Mouse (Mus musculus): ENCODE measurements around the gene Slc25a38.

Slc25a38 gene

GRCm38 (mm10) chr9:120110211-120111018 lies at the start of gene Slc25a38:
Gene Slc25a38 (plus strand): TSS chr9:120110374.
- DNase-seq (ENCODE audit: low read depth, low spot score), result peak; percentile 86

GRCm38 (mm10) chr9:120064317-120064716 lies 45.9 kb upstream of the Slc25a38 start:
- DNase-seq (ENCODE audit: low read depth, low spot score), result no peak

- no peak for DNase-seq (ENCODE audit: low read depth, low spot score)
These were observed 42.6 kb upstream of the Slc25a38 start for GRCm38 (mm10) chr9:120067609-120068008.

DNA sequence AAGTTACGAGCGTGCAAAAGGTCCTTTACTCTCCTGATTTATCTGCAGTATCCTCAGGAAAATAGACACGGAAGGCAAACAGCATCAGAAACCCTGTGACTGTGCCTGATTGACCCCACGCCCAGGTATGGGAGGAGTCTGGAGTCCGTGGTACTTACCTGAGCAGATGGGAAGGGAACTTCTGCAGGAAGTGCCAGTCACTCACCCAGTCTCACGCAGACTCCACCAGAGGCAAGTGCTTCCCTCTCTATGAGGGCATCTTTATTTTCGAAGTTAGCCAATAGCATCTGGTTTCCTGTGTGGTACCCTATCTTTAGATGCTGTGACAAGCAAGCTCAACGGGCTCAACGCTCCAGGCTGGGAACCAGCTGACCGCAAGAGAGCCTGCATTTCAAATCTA lies 42.1 kb upstream of the Slc25a38 start:
- no peak for DNase-seq (ENCODE audit: low read depth, low spot score)

- DNase-seq (ENCODE audit: low read depth, low spot score), result no peak
These were observed 40.4 kb upstream of the Slc25a38 start, which contains the start of gene Cx3cr1 for GRCm38 (mm10) chr9:120069779-120070178. Gene Cx3cr1 (minus strand): TSS chr9:120069879.

DNA sequence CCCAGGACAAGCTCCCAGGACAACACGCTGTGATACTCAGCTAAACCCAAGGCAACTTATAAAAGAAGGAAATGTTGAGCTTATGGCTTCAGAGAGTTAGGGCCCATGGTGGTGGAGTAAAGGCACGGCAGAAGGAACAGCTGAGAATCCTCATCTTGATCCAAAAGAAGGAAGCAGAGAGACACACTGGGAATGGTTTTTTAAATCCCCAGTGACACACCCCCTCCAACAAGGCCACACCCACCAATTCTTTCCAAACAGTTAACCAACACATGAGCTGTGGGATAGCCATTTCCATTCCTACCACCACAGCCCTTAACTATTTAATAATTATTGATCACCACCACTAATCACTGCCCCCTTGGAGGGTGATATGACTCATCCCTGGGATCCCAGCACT lies 38.9 kb upstream of the Slc25a38 start:
- no peak for DNase-seq (ENCODE audit: low read depth, low spot score)

DNA sequence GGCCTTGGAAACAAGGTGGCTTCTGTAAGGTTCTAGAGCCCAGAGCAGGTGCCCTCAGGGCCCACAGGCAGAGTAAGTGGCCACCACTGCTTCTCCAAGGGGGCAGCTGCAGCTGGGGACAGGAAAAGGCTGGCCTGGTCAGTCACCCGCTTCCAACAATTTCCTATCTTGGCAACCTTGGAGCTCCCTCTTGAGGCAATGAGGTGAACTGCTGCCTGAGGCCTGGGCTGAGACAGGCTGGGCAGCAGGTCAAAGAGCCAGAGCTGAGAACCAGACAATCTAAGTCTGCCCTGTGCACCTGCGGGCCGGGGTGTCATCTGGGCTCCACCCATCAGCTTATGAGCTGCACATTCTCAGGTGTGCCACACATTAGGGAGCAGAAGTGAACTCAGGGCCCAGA lies 37.0 kb upstream of the Slc25a38 start:
- no peak for DNase-seq (ENCODE audit: low read depth, low spot score)

- no peak for DNase-seq (ENCODE audit: low read depth, low spot score)
These were observed 35.7 kb upstream of the Slc25a38 start for GRCm38 (mm10) chr9:120074516-120074915.

- DNase-seq (ENCODE audit: low read depth, low spot score), result no peak
These were observed 31.9 kb upstream of the Slc25a38 start for GRCm38 (mm10) chr9:120078241-120078640.

DNA sequence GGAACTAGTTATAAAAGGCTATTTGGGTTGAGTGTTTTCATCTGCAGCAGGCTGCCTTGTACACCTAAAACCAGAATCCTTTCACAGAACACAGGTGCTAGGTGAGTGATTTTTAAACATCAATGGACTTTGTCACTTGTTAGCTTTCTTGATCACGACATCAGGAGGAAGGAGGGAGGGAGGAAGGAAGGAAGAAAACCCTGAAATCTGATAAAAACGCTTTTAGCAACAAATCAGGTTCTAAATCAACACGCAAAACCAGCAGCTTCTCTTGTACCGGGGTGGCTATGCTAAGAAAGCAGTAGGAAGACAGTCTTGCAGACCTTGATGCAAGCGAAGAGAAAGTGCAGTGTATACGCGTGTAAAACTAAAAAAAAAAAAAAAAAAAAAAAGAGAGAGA lies 30.3 kb upstream of the Slc25a38 start:
- no peak for DNase-seq (ENCODE audit: low read depth, low spot score)

- DNase-seq (ENCODE audit: low read depth, low spot score), result peak; percentile 22
These were observed 29.5 kb upstream of the Slc25a38 start for GRCm38 (mm10) chr9:120080546-120081108.

DNA sequence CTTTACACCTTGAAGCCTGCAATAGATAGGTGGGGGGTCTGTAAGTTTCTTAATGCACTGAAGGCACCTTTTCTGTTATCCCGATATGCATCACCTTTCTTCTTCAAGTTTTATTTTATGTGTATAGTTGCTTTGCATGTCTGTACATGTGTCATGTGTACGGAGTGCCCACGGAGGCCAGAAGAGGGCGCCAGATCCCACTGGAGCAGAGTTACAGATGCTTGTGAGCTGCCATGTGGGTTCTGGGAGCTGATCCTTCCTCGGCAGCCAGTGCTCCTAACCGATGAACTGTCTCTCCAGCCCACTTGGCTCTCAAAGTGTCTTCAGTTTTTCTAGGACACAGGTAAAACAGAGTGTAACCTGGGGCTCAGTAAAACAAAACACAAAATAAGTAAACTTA lies 28.9 kb upstream of the Slc25a38 start:
- DNase-seq (ENCODE audit: low read depth, low spot score), result no peak

DNA sequence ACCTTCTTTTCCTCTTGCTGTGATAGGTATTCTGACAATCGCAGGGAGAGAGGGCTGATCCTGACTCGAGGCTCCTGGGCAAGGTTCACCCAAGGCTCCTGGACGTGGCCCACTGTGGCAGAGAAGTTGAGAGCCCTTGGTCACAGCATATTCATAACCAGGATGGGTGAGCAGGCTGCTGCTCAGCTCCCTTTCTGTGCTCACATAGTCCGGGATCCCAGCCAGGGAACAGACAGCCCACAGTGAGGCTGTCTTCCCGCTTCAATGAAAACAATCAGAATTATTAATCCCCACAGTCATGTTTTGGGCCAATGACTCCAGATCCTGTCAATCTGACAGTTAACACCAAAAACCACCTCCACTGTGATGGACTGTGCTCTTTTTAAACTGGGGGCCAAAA lies 28.2 kb upstream of the Slc25a38 start:
- no peak for DNase-seq (ENCODE audit: low read depth, low spot score)

- no peak for DNase-seq (ENCODE audit: low read depth, low spot score)
These were observed 27.5 kb upstream of the Slc25a38 start for GRCm38 (mm10) chr9:120082691-120083090.

DNA sequence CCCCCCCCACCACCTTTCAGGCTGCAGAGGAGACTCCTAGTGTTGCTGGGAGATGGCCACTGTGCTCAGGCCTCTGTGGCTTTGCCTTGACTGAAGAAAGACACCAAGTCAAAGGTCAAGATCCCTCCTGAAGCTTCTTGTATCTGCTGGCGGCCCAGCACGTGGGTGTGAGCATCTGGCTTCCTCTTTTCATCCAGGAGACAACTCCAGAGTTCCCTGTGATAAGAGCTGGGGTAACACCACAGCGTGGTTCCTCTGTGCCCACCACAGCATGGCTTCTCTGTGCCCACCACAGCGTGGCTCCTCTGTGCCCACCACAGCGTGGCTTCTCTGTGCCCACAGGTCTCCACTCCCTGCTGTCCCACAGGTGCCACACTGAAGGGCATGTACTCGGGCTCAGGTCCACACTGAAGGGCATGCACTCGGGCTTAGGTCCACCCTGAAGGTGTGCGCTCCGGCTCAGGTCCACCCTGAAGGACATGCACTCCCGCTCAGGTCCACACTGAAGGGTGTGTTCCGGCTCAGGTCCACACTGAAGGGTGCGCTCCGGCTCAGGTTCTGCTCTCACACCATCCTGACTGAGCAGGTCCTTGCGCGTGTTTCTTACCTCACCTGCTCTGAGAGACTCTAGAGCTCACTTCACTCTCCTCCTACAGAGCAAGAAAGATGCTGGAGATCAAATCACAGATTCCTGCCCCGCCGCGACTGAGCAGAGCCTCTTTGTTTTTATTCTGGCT lies 26.8 kb upstream of the Slc25a38 start:
- no peak for DNase-seq (ENCODE audit: low read depth, low spot score)

GRCm38 (mm10) chr9:120084406-120084805 lies 25.8 kb upstream of the Slc25a38 start:
- no peak for DNase-seq (ENCODE audit: low read depth, low spot score)

DNA sequence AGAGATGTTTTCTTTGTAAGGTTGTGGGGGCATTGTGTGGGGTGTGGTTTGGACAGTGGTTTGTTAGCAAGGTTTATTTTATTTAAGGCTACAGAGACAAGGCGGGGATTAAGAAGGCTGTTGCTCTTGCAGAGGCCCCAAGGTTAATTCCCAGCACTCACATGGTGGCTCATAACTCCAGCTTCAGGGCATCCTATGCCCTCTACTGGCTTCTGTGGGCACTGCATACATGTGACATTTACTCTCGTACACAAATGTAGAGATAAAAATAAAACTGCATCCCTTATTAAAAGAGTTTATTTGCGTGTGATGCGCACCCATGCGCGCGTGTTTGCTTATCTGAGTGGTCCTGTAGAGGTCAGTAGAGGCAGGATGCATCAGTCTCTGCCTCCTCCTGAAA lies 21.0 kb upstream of the Slc25a38 start:
- DNase-seq (ENCODE audit: low read depth, low spot score), result no peak

GRCm38 (mm10) chr9:120091086-120091485 lies 19.1 kb upstream of the Slc25a38 start:
- DNase-seq (ENCODE audit: low read depth, low spot score), result no peak

DNA sequence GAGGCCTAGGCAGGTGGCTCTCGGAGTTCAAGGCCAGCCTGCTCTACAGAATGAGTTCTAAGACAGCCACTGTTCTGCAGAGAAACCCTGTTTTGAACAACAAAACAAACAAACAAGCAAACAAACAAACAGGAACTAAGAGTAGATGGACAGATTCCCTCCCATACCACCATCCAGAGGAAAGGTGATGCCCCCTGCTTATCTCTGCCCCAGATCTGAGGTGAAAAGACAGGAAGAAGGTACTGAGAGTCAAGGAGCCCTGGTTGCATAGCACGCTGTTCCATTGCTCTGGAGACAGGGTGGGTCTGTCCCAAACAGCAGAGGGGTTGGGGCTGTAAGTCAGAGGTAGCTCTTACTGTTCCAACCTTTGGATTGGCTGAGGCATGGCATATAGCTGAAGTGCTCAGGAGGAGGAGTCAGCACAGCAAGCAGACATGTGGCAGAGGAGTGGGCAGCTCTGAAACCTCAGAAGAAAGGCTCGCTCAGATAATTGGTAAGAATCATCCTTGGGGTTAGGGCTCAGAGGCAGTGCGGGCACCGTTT lies 18.4 kb upstream of the Slc25a38 start, which contains the start of gene Ccr8:
Ccr8 (plus strand) TSS at position 419 of the 543 bp plus-strand sequence.
- no peak for DNase-seq (ENCODE audit: low read depth, low spot score)

DNA sequence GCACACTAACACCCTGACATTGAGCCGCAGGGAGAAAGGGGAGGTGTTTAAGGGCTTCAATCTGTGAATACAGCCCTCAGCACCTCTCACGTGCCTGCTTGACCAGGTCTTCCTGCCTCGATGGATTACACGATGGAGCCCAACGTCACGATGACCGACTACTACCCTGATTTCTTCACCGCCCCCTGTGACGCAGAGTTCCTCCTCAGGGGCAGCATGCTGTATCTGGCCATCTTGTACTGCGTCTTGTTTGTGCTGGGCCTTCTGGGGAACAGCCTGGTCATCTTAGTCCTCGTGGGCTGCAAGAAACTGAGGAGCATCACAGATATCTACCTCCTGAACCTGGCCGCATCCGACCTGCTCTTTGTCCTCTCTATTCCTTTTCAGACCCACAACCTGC lies 16.5 kb upstream of the Slc25a38 start:
- DNase-seq (ENCODE audit: low read depth, low spot score), result no peak

DNA sequence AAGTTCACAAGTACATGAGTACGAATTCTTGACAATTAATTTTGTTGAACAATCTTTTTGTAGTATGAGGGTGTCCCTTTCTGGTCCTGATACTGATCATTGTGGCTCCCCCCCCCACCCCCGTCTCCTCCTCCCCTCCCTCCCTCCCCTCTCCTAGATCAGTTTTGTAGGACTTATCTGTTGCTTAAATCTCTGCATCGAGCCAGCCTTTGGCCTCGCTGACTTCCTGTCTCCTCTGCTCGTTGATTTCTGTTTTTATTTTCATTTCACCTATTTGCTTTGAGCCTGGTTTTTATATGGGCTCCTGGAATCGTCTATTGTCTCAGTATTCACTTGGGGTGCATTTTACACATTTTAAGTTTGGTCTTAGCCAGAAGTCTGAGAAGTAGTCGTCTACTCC lies 14.3 kb upstream of the Slc25a38 start:
- no peak for DNase-seq (ENCODE audit: low read depth, low spot score)

DNA sequence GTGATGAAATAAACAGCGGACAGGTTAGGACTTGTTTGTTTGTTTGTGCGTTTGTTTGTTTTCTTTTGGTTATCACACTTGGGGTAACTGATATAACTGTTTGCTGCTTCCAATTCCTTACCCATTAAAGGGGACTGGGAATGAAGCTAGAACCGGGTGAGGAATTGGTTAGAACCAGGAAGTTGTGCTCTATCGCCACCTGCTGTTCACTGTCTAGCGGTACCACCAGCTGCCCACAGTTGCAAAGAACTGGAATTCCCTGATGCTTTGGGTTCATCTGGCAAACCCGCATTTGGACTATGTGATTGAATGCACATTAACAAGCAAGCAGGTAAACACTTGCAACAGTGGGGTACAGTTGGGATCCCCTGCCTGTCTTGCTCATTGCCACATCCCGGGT lies 11.5 kb upstream of the Slc25a38 start:
- no peak for DNase-seq (ENCODE audit: low read depth, low spot score)

Measured in brain, embryonic 18.5 days (tissue).